Mouse (Mus musculus): Measurements from ENCODE around the gene Cox6b1.

DNA sequence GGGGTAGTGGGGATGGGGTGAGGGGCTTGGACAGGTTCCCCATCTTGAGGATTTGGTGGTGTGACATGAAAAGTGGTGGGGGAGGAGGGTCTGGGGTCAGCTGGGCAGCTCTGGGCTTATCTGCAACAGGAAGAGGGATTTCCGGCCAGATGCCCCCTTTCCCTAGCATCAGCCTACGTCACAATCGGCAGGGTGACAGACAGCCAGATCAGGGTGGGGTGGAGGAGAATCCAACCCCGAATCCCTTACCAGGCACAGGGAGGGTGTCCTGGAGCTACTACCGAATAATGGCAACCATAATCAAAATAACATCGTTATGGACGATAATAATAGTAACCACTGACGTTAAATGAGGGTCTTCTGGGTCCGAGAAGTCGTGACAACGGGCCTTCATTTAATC lies 10.4 kb upstream of the Cox6b1 start:
- TF ChIP-seq POLR2A (IDR thresholded peaks at IDR 0.05; ENCODE audit: insufficient read length, low read depth) (no peak), E2F4 (IDR thresholded peaks at IDR 0.05; ENCODE audit: insufficient read depth) (no peak), POLR2AphosphoS2 (IDR thresholded peaks at IDR 0.05; ENCODE audit: insufficient read length, low read depth) (no peak)
